Mouse (Mus musculus): ENCODE data around the gene Knl1. TPM values are rescaled to one million over a fixed set of nuclear protein-coding genes. Genes with fewer than 3 reads are reported as not detected.

The Knl1 gene
- polyA plus RNA-seq, 1 experiment from 2014 or later = 15.5 TPM

DNA sequence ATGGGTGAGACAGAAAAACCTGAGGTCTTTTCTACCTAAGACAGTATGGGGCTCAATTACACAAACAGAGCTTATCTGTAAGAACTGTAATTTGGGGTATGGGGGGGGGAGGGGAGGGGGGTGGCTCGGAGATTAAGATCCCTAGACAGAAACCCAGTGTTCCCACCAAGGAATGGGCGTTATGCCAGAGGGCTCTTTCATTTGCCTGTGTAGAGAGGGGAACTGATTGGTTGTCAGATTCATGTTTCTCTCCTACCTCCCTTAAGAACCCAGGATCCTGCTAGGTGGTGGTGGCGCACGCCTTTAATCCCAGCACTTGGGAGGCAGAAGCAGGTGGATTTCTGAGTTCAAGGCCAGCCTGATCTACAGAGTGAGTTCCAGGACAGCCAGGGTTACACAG lies 27.4 kb upstream of the Knl1 start:
- no peak for DNase-seq (ENCODE audit: low spot score)
- H3K4me2 ChIP-seq (replicated peaks; ENCODE audit: low read depth) = no peak overlapping the region; the same call in 1 of the 2 replicates
- 53% methylated on average over 4 of the region's 4 CpGs for WGBS

DNA sequence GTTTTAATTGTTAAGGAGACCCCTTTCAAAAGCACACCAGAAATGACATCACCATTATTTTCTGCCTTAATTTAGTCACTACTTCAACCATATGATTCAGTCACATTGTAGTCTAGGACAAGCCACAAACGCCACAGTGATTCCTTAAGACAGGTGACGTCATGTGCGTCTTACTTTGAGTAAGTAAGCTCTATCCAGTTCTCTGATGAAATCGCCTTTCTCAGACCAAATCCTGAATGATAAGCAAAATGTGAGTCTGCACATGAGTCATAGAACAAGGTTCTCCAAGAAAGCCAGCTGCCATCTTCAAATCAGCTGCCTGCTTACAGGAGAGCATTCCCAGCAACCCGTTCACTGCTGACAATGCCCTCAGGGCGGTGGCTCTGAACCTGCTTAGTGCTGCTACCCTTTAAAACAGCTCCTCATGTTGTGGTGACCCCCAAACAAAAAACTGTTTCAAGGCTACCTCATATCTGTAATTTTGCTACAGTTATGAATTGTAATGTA lies 23.7 kb upstream of the Knl1 start:
- Histone ChIP-seq H3K4me3 (ENCODE audit: low read depth, low read length) (no peak overlapping the region), H3K36me3 (ENCODE audit: control insufficient read depth, insufficient read depth, low read length) (peaks cover 13% of the 10 kb centered on the region; the same call in 1 of the 2 replicates), H3K9ac (ENCODE audit: low read length) (no peak overlapping the region), H3K27me3 (ENCODE audit: control insufficient read depth, insufficient read depth, low read length) (no peaks in the 10 kb centered on the region), H3K27ac (replicated peaks) (no peak overlapping the region), H3K9me3 (ENCODE audit: control insufficient read depth, low read length) (no peaks in the 10 kb centered on the region), H3K4me1 (replicated peaks; ENCODE audit: control insufficient read depth, insufficient read depth) (no peaks in the 10 kb centered on the region), H3K4me2 (replicated peaks; ENCODE audit: low read depth) (no peak overlapping the region)
- TF ChIP-seq EP300 (optimal IDR thresholded peaks at IDR 0.05) = no peak
- TF ChIP-seq CTCF (IDR thresholded peaks at IDR 0.05; ENCODE audit: low read depth) = no peak
- 92% methylated on average over 6 of the region's 6 CpGs for WGBS
- DNase-seq (ENCODE audit: low spot score) (no peak), ATAC-seq (ENCODE audit: low FRiP score, low TSS enrichment) (no peak)

More for the DNA sequence above, 27.4 kb upstream of the Knl1 start:
- H3K4me1 ChIP-seq (replicated peaks; ENCODE audit: control insufficient read depth, insufficient read depth) = no peaks in the 10 kb centered on the region
- peaks cover 11% of the 10 kb centered on the region; the same call in 1 of the 2 replicates for H3K36me3 ChIP-seq (ENCODE audit: control insufficient read depth, insufficient read depth, low read length)
- no peaks in the 10 kb centered on the region for H3K9me3 ChIP-seq (ENCODE audit: control insufficient read depth, low read length)
- TF ChIP-seq CTCF (IDR thresholded peaks at IDR 0.05; ENCODE audit: low read depth) (no peak), EP300 (optimal IDR thresholded peaks at IDR 0.05) (no peak)
- H3K9ac ChIP-seq (ENCODE audit: low read length) = no peak overlapping the region
- no peak for ATAC-seq (ENCODE audit: low FRiP score, low TSS enrichment)
- peak overlapping the region; percentile 81 for H3K27ac ChIP-seq (replicated peaks)
- no peaks in the 10 kb centered on the region for H3K27me3 ChIP-seq (ENCODE audit: control insufficient read depth, insufficient read depth, low read length)
- H3K4me3 ChIP-seq (ENCODE audit: low read depth, low read length) = no peak overlapping the region

DNA sequence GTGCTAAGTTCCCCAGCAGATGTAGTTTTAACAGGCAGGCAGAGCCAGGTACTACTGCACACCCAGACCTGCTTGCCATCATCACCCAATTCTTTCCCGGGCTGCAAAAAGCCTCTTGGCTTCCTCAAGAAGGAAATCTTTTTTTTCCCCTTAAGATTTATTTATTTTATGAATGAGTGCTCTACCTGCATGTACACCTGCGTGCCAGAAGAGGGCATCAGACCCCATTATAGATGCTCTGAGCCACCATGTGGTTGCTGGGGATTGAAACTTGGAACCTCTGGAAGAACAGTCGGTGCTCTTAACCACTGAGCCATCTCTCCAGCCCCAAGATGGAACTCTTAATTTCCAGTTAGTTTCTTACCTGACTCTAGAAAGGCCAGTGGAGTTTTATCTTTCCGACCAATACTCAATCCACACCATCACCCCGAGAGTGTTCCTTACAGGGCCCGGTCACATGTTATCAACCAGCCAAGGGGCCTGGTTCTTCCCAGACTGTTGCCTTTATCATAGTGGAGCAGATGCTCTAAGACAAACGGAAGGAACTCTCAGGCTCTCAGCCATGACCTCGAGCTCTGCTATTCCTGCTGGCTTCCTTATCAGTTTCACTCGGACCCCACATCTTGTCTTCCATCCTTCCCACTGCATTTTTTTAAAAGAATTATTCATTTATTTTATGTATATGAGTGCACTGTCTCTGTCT lies 22.2 kb upstream of the Knl1 start:
- no peak for ATAC-seq (ENCODE audit: low FRiP score, low TSS enrichment)
- Histone ChIP-seq H3K4me3 (ENCODE audit: low read depth, low read length) (no peak overlapping the region), H3K4me1 (replicated peaks; ENCODE audit: control insufficient read depth, insufficient read depth) (no peaks in the 10 kb centered on the region), H3K9ac (ENCODE audit: low read length) (no peak overlapping the region), H3K36me3 (ENCODE audit: control insufficient read depth, insufficient read depth, low read length) (peaks cover 13% of the 10 kb centered on the region; the same call in 1 of the 2 replicates), H3K9me3 (ENCODE audit: control insufficient read depth, low read length) (no peaks in the 10 kb centered on the region), H3K27ac (replicated peaks) (no peak overlapping the region), H3K4me2 (replicated peaks; ENCODE audit: low read depth) (no peak overlapping the region), H3K27me3 (ENCODE audit: control insufficient read depth, insufficient read depth, low read length) (no peaks in the 10 kb centered on the region)
- WGBS = 70% methylated on average over 9 of the region's 9 CpGs
- TF ChIP-seq CTCF (IDR thresholded peaks at IDR 0.05; ENCODE audit: low read depth) (peak; percentile 66), EP300 (optimal IDR thresholded peaks at IDR 0.05) (no peak)
- no peak for DNase-seq (ENCODE audit: low spot score)

DNA sequence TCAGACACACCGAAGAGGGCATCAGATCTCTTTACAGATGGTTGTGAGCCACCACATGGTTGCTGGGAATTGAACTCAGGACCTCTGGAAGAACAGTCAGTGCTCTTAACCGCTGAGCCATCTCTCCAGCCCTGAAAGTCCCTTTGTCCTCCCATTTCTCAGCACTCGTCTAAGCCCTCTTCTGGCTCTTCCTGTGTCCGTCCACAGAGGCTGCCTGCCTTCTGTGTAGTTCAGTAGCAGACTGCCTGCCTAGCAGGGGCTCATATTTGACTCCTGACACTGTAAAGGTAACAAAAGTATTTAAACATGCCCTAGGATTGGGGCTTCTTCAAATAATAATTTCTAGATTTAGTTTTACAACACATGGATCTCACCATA lies 21.7 kb upstream of the Knl1 start:
- WGBS = 84% methylated on average over 4 of the region's 4 CpGs
- H3K4me3 ChIP-seq (ENCODE audit: low read depth, low read length) = no peak overlapping the region
- no peak for ATAC-seq (ENCODE audit: low FRiP score, low TSS enrichment)

DNA sequence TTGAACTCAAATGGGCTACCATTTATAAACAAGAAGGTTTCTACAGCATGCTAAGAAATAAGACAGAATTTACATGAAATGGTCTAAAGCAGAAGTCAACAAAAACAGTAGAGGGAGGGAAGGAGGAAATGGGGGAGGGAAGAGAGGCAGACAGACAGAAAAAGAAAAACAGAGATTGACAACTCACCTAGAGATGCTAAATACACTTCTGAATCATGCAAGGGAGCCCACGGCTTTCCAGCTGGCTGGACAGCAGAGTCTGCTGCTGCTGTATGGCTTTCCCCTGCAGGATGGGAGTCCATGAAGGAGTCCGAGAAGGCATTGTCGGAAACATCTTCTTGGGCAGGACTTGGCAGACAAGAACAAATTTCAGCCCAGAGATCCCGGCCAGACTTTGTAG lies 20.0 kb upstream of the Knl1 start:
- no peaks in the 10 kb centered on the region for H3K9me3 ChIP-seq (ENCODE audit: control insufficient read depth, low read length)
- ATAC-seq (ENCODE audit: low FRiP score, low TSS enrichment) = no peak
- no peaks in the 10 kb centered on the region for H3K4me1 ChIP-seq (replicated peaks; ENCODE audit: control insufficient read depth, insufficient read depth)
- TF ChIP-seq CTCF (IDR thresholded peaks at IDR 0.05; ENCODE audit: low read depth) = no peak
- TF ChIP-seq EP300 (optimal IDR thresholded peaks at IDR 0.05) = no peak
- H3K27ac ChIP-seq (replicated peaks) = no peak overlapping the region
- H3K4me2 ChIP-seq (replicated peaks; ENCODE audit: low read depth) = no peak overlapping the region
- no peaks in the 10 kb centered on the region for H3K27me3 ChIP-seq (ENCODE audit: control insufficient read depth, insufficient read depth, low read length)
- no peak overlapping the region for H3K4me3 ChIP-seq (ENCODE audit: low read depth, low read length)
- 88% methylated on average over 4 of the region's 4 CpGs for WGBS
- DNase-seq (ENCODE audit: low spot score) = no peak
- no peak overlapping the region for H3K9ac ChIP-seq (ENCODE audit: low read length)
- 0 out of 2 replicates have a peak, but pooled peaks cover 2% of the 10 kb centered on the region for H3K36me3 ChIP-seq (ENCODE audit: control insufficient read depth, insufficient read depth, low read length)

More for the DNA sequence above, 21.7 kb upstream of the Knl1 start:
- Histone ChIP-seq H3K4me2 (replicated peaks; ENCODE audit: low read depth) (no peak overlapping the region), H3K36me3 (ENCODE audit: control insufficient read depth, insufficient read depth, low read length) (peaks cover 13% of the 10 kb centered on the region; the same call in 1 of the 2 replicates), H3K9me3 (ENCODE audit: control insufficient read depth, low read length) (no peaks in the 10 kb centered on the region), H3K27ac (replicated peaks) (no peak overlapping the region), H3K4me1 (replicated peaks; ENCODE audit: control insufficient read depth, insufficient read depth) (no peaks in the 10 kb centered on the region), H3K9ac (ENCODE audit: low read length) (no peak overlapping the region), H3K27me3 (ENCODE audit: control insufficient read depth, insufficient read depth, low read length) (no peaks in the 10 kb centered on the region)
- no peak for DNase-seq (ENCODE audit: low spot score)
- TF ChIP-seq EP300 (optimal IDR thresholded peaks at IDR 0.05) = no peak

DNA sequence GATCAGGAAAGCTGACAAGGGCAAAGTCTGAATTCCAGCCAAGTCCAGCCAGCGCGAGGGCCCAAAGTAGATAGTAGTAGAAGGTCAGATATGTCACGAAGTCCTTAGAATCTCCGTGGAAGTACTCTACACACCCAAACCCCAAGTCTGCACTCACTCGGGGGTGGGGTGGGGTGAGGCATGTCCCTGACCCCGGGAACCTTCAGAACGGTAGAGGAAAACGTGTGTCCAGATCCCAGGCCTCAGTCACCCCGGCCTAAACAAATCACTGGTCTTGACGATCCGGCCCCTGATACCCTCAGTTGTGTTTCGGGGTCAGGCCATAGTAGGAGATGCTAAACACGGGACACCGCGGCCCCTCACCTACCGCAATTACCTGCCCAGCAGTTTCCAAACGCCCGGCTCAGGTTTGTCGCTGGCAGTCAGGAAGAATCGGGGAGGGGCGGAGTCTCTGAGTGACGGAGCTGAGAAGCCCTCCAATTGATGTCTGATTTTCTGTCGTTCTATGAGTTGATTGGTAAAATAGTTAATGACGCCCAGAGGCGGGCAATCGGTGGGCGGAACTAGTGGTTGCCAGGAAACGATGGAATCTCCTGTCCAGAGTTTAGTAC lies 17.9 kb upstream of the Knl1 start, which contains the start of gene Ccdc32:
Gene Ccdc32 (minus strand): TSS at position 453 of the 611 bp plus-strand sequence.
- Histone ChIP-seq H3K4me3 (ENCODE audit: low read depth, low read length) (peak within 1 kb of the TSS; percentile 70), H3K27ac (replicated peaks) (0 out of 2 replicates have a peak within 1 kb of the TSS, but pooled peaks have one; percentile 56)

More for the DNA sequence above, 17.9 kb upstream of the Knl1 start, which contains the start of gene Ccdc32:
- ATAC-seq (ENCODE audit: low FRiP score, low TSS enrichment) (peak; percentile 97), DNase-seq (ENCODE audit: low spot score) (peak; percentile 96)
- 1% methylated on average over 28 of the region's 28 CpGs for WGBS
- TF ChIP-seq CTCF (IDR thresholded peaks at IDR 0.05; ENCODE audit: low read depth) = no peak
- no peak for TF ChIP-seq EP300 (optimal IDR thresholded peaks at IDR 0.05)
- 0 out of 2 replicates have a peak, but pooled peaks cover 2% of the 10 kb centered on the region for H3K36me3 ChIP-seq (ENCODE audit: control insufficient read depth, insufficient read depth, low read length)
- H3K9ac ChIP-seq (ENCODE audit: low read length) = peak within 1 kb of the TSS; percentile 81
- no peaks in the 10 kb centered on the region for H3K27me3 ChIP-seq (ENCODE audit: control insufficient read depth, insufficient read depth, low read length)
- no peaks in the 10 kb centered on the region for H3K4me1 ChIP-seq (replicated peaks; ENCODE audit: control insufficient read depth, insufficient read depth)
- no peaks in the 10 kb centered on the region for H3K9me3 ChIP-seq (ENCODE audit: control insufficient read depth, low read length)
- peak within 1 kb of the TSS; percentile 83 for H3K4me2 ChIP-seq (replicated peaks; ENCODE audit: low read depth)

All from stomach, postnatal 0 days (tissue).